ENCODE assay signal across 1 mouse cellular context in genomic region chr11:116406231-116406728, GRCm38 (mm10).
TF ChIP-seq lines count a peak whose summit lies in the region.

No protein-coding gene starts in this region.

TF ChIP-seq in CH12.LX, 34 proteins besides CTCF, POLR2A, EP300 and RAD21 (continued from another document):
- TF ChIP-seq UBTF (IDR thresholded peaks at IDR 0.05; ENCODE audit: low read depth, low read length) (peak; percentile 86; the same call in 1 of the 2 replicates), E2F4 (IDR thresholded peaks at IDR 0.05; ENCODE audit: insufficient replicate concordance, low read depth, low read length) (peak; percentile 95), HCFC1 (IDR thresholded peaks at IDR 0.05; ENCODE audit: low read depth, low read length) (no peak; the same call in 1 of the 2 replicates), KAT2A (IDR thresholded peaks at IDR 0.05; ENCODE audit: insufficient replicate concordance, low read length) (0 out of 2 replicates have a peak, but pooled peaks have one; percentile 67), JUND (conservative IDR thresholded peaks at IDR 0.05; ENCODE audit: low read depth, low read length) (peak; percentile 99), TBP (conservative IDR thresholded peaks at IDR 0.05; ENCODE audit: low read depth, low read length) (peak; percentile 55), NRF1 (IDR thresholded peaks at IDR 0.05; ENCODE audit: low read depth, low read length) (peak; percentile 74), NELFE (IDR thresholded peaks at IDR 0.05; ENCODE audit: low read depth, low read length) (0 out of 2 replicates have a peak, but pooled peaks have one; percentile 53), USF1 (IDR thresholded peaks at IDR 0.05; ENCODE audit: low read depth, low read length) (no peak), TCF12 (IDR thresholded peaks at IDR 0.05; ENCODE audit: low read depth, low read length) (peak; percentile 94), ZKSCAN1 (IDR thresholded peaks at IDR 0.05; ENCODE audit: borderline replicate concordance, low read depth, low read length) (no peak), IRF4 (IDR thresholded peaks at IDR 0.05; ENCODE audit: low read depth, low read length) (peak; percentile 99), SMC3 (IDR thresholded peaks at IDR 0.05; ENCODE audit: low read depth, low read length) (no peak; the same call in none of the 2 replicates), ZMIZ1 (IDR thresholded peaks at IDR 0.05; ENCODE audit: low read depth, low read length) (peak; percentile 79; the same call in 1 of the 2 replicates), MAX (IDR thresholded peaks at IDR 0.05; ENCODE audit: low read length) (peak; percentile 94), SIN3A (IDR thresholded peaks at IDR 0.05; ENCODE audit: low read length) (peak; percentile 95), ZC3H11A (IDR thresholded peaks at IDR 0.05; ENCODE audit: low read depth, low read length) (peak; percentile 11; the same call in 1 of the 2 replicates)
